Mouse (Mus musculus): ENCODE data around the gene Gm16181. TPM values are rescaled to one million over a fixed set of nuclear protein-coding genes. Genes with fewer than 3 reads are reported as not detected.

Gene Gm16181
- polyA plus RNA-seq, 3 experiments from 2014 or later: 0.67 to 0.68 TPM; not detected in 1

GRCm38 (mm10) chr17:35195631-35196320, 24.9 kb upstream of the Gm16181 start:
- ATAC-seq: peak; percentile 41

GRCm38 (mm10) chr17:35196321-35196641, 24.4 kb upstream of the Gm16181 start:
- ATAC-seq: no peak

- ATAC-seq: no peak
Observed at GRCm38 (mm10) chr17:35197126-35197525, 23.5 kb upstream of the Gm16181 start.

GRCm38 (mm10) chr17:35198029-35198428, 22.6 kb upstream of the Gm16181 start:
- ATAC-seq: no peak

- ATAC-seq: no peak
Observed at GRCm38 (mm10) chr17:35198946-35199345, 21.7 kb upstream of the Gm16181 start.

GRCm38 (mm10) chr17:35200398-35200797, 20.2 kb upstream of the Gm16181 start:
- peak; percentile 78 for ATAC-seq

GRCm38 (mm10) chr17:35201128-35201527, 19.5 kb upstream of the Gm16181 start:
- ATAC-seq: no peak

GRCm38 (mm10) chr17:35201787-35202186, 18.8 kb upstream of the Gm16181 start, which contains the start of gene Tnf:
Tnf (minus strand) TSS chr17:35202007.
- peak; percentile 4 for ATAC-seq

- no peak for ATAC-seq
Observed at GRCm38 (mm10) chr17:35202442-35202841, 18.2 kb upstream of the Gm16181 start.

GRCm38 (mm10) chr17:35204494-35205379, 15.9 kb upstream of the Gm16181 start, which contains the start of gene Lta:
Lta (minus strand) TSS chr17:35205351.
- ATAC-seq: peak; percentile 57

- ATAC-seq: no peak
Observed at GRCm38 (mm10) chr17:35205380-35205769, 15.3 kb upstream of the Gm16181 start.

GRCm38 (mm10) chr17:35209785-35210535, 10.7 kb upstream of the Gm16181 start:
- peak; percentile 91 for ATAC-seq

- ATAC-seq: peak; percentile 13
Observed at GRCm38 (mm10) chr17:35210593-35210992, 10.0 kb upstream of the Gm16181 start.

GRCm38 (mm10) chr17:35213071-35213470, 7.6 kb upstream of the Gm16181 start:
- no peak for ATAC-seq

- ATAC-seq: peak; percentile 58
Observed at GRCm38 (mm10) chr17:35218516-35219193, 2.0 kb upstream of the Gm16181 start.

- ATAC-seq: peak; percentile 83
Observed at GRCm38 (mm10) chr17:35219601-35220041, 1.0 kb upstream of the Gm16181 start.

GRCm38 (mm10) chr17:35222299-35222698, 1.7 kb downstream of the Gm16181 start:
- ATAC-seq: no peak

GRCm38 (mm10) chr17:35224641-35225040, 4.0 kb downstream of the Gm16181 start:
- ATAC-seq: no peak

- ATAC-seq: no peak
Observed at GRCm38 (mm10) chr17:35225456-35225855, 4.8 kb downstream of the Gm16181 start.

- ATAC-seq: peak; percentile 35
Observed at GRCm38 (mm10) chr17:35226561-35227046, 6.0 kb downstream of the Gm16181 start.

- peak; percentile 57 for ATAC-seq
Observed at GRCm38 (mm10) chr17:35231022-35231421, 10.4 kb downstream of the Gm16181 start.

GRCm38 (mm10) chr17:35232043-35232442, 11.4 kb downstream of the Gm16181 start:
- no peak for ATAC-seq
